Mouse (Mus musculus) heart, embryonic 12.5 days (tissue): ENCODE measurements around the gene Atp6v1a. TPM values are rescaled to one million over a fixed set of nuclear protein-coding genes. Genes with fewer than 3 reads are reported as not detected.
A peak's percentile ranks its signal among the peaks of the same experiment; 100 is the strongest.

Experiments
- ATAC-seq: fragments of 200-750 bp; cut with Nextera tagmentation; 2 replicates; pipeline ENCODE4 v1.8.0; 2017; ENCODE audit warnings: moderate TSS enrichment, moderate library complexity; ENCODE audit not compliant: insufficient number of reproducible peaks, low FRiP score
- H3K27ac ChIP-seq: fragments of 300-500 bp; sonication (generic); 2 replicates; pipeline ENCODE4 v1.5.1; 2016; ENCODE audit warnings: mild to moderate bottlenecking, moderate library complexity; ENCODE audit not compliant: poor library complexity, severe bottlenecking
- H3K27me3 ChIP-seq: fragments of 300-500 bp; sonication (generic); replicated peaks from 2 replicates; pipeline ENCODE4 v1.6.1; 2016; ENCODE audit warnings: mild to moderate bottlenecking, moderate library complexity
- H3K36me3 ChIP-seq: fragments of 300-500 bp; sonication (generic); 2 replicates; pipeline ENCODE4 v1.6.1; 2016; ENCODE audit warnings: mild to moderate bottlenecking, moderate library complexity
- H3K4me1 ChIP-seq: fragments of 300-500 bp; sonication (generic); replicated peaks from 2 replicates; pipeline ENCODE4 v1.6.1; 2016; ENCODE audit warnings: mild to moderate bottlenecking
- H3K4me2 ChIP-seq: fragments of 300-500 bp; sonication (generic); 2 replicates; pipeline ENCODE4 v1.6.1; 2016; ENCODE audit warnings: mild to moderate bottlenecking, moderate library complexity
- H3K4me3 ChIP-seq: fragments of 300-500 bp; sonication (generic); 2 replicates; pipeline ENCODE4 v1.5.1; 2016; ENCODE audit warnings: mild to moderate bottlenecking
- H3K9ac ChIP-seq: fragments of 300-500 bp; sonication (generic); 2 replicates; pipeline ENCODE4 v1.6.1; 2016; ENCODE audit warnings: mild to moderate bottlenecking, moderate library complexity
- H3K9me3 ChIP-seq: fragments of 300-500 bp; sonication (generic); replicated peaks from 2 replicates; pipeline ENCODE4 v1.6.1; 2016; ENCODE audit warnings: mild to moderate bottlenecking, moderate library complexity
- WGBS: fragments of 180-500 bp; shearing (Covaris S2); methylation state at CpG from one replicate; pipeline ENCODE4 v1.1.7; 2016; 5-methylcytosine and 5-hydroxymethylcytosine counted together
- polyA plus RNA-seq: library from polyadenylated mRNA; unstranded; fragments of >200 nt; fragmentation: Nextera tagmentation; extraction: Ambion mirVana; gene quantifications from 2 replicates; pipeline ENCODE4 v1.2.1, GENCODE M21; 2016

Atp6v1a gene
- polyA plus RNA-seq, 1 experiment from 2014 or later = 38.3 TPM

GRCm38 (mm10) chr16:44119753-44120501 is 19.6 kb downstream of the Atp6v1a start:
- Histone ChIP-seq H3K9me3 (no peaks in the 10 kb centered on the region), H3K4me2 (no peak overlapping the region), H3K36me3 (peaks cover 7% of the 10 kb centered on the region), H3K9ac (no peak overlapping the region), H3K4me3 (no peak overlapping the region), H3K4me1 (0 out of 2 replicates have a peak, but pooled peaks cover 2% of the 10 kb centered on the region), H3K27me3 (no peaks in the 10 kb centered on the region), H3K27ac (no peak overlapping the region)
- WGBS = 84% methylated on average over 7 of the region's 7 CpGs
- no peak for ATAC-seq

- 77% methylated on average over 4 of the region's 4 CpGs for WGBS
- H3K27ac ChIP-seq = no peak overlapping the region
These were observed 30.5 kb downstream of the Atp6v1a start for GRCm38 (mm10) chr16:44109002-44109401.

GRCm38 (mm10) chr16:44105211-44105610 is 34.3 kb downstream of the Atp6v1a start:
- H3K9ac ChIP-seq = no peak overlapping the region
- ATAC-seq = no peak
- H3K27me3 ChIP-seq = no peaks in the 10 kb centered on the region
- H3K27ac ChIP-seq = no peak overlapping the region
- H3K9me3 ChIP-seq = no peaks in the 10 kb centered on the region
- no peaks in the 10 kb centered on the region for H3K4me1 ChIP-seq
- H3K4me3 ChIP-seq = no peak overlapping the region
- 89% methylated on average over 2 of the region's 2 CpGs for WGBS
- no peak overlapping the region for H3K4me2 ChIP-seq
- H3K36me3 ChIP-seq = peaks cover 70% of the 10 kb centered on the region

More at GRCm38 (mm10) chr16:44109002-44109401, 30.5 kb downstream of the Atp6v1a start:
- Histone ChIP-seq H3K36me3 (peaks cover 55% of the 10 kb centered on the region), H3K27me3 (no peaks in the 10 kb centered on the region), H3K4me2 (no peak overlapping the region), H3K9me3 (no peaks in the 10 kb centered on the region), H3K9ac (no peak overlapping the region), H3K4me3 (no peak overlapping the region), H3K4me1 (no peaks in the 10 kb centered on the region)
- no peak for ATAC-seq

- Histone ChIP-seq H3K4me2 (no peak overlapping the region), H3K4me1 (no peaks in the 10 kb centered on the region), H3K4me3 (no peak overlapping the region), H3K9ac (no peak overlapping the region), H3K27ac (no peak overlapping the region), H3K36me3 (peaks cover 71% of the 10 kb centered on the region), H3K27me3 (no peaks in the 10 kb centered on the region), H3K9me3 (no peaks in the 10 kb centered on the region)
- ATAC-seq = no peak
- 89% methylated on average over 18 of the region's 18 CpGs for WGBS
These were observed 35.4 kb downstream of the Atp6v1a start for GRCm38 (mm10) chr16:44103806-44104766.

- Histone ChIP-seq H3K27me3 (no peaks in the 10 kb centered on the region), H3K36me3 (peaks cover 71% of the 10 kb centered on the region), H3K27ac (no peak overlapping the region), H3K4me1 (no peaks in the 10 kb centered on the region), H3K9ac (no peak overlapping the region), H3K4me2 (no peak overlapping the region), H3K4me3 (no peak overlapping the region), H3K9me3 (no peaks in the 10 kb centered on the region)
- WGBS = 91% methylated on average over 2 of the region's 2 CpGs
- ATAC-seq = no peak
These were observed 36.6 kb downstream of the Atp6v1a start for GRCm38 (mm10) chr16:44102925-44103324.

GRCm38 (mm10) chr16:44101181-44101710 is 38.3 kb downstream of the Atp6v1a start:
- 93% methylated on average over 12 of the region's 12 CpGs for WGBS
- no peaks in the 10 kb centered on the region for H3K9me3 ChIP-seq
- H3K27ac ChIP-seq = no peak overlapping the region
- ATAC-seq = no peak
- no peak overlapping the region for H3K4me3 ChIP-seq
- H3K4me1 ChIP-seq = no peaks in the 10 kb centered on the region
- no peak overlapping the region for H3K4me2 ChIP-seq
- peaks cover 69% of the 10 kb centered on the region for H3K36me3 ChIP-seq
- no peaks in the 10 kb centered on the region for H3K27me3 ChIP-seq
- H3K9ac ChIP-seq = no peak overlapping the region

- WGBS = 88% methylated on average over 7 of the region's 7 CpGs
- no peak overlapping the region for H3K9ac ChIP-seq
- ATAC-seq = no peak
- no peak overlapping the region for H3K27ac ChIP-seq
- peaks cover 82% of the 10 kb centered on the region for H3K36me3 ChIP-seq
- no peak overlapping the region for H3K4me3 ChIP-seq
- no peaks in the 10 kb centered on the region for H3K27me3 ChIP-seq
- no peaks in the 10 kb centered on the region for H3K4me1 ChIP-seq
- no peaks in the 10 kb centered on the region for H3K9me3 ChIP-seq
- H3K4me2 ChIP-seq = no peak overlapping the region
These were observed 40.1 kb downstream of the Atp6v1a start for GRCm38 (mm10) chr16:44099377-44099776.

- H3K9me3 ChIP-seq = no peaks in the 10 kb centered on the region
- H3K27ac ChIP-seq = no peak overlapping the region
- H3K4me1 ChIP-seq = no peaks in the 10 kb centered on the region
- 65% methylated on average over 2 of the region's 2 CpGs for WGBS
- H3K27me3 ChIP-seq = no peaks in the 10 kb centered on the region
- peaks cover 64% of the 10 kb centered on the region for H3K36me3 ChIP-seq
- H3K9ac ChIP-seq = no peak overlapping the region
- no peak for ATAC-seq
- H3K4me2 ChIP-seq = no peak overlapping the region
- H3K4me3 ChIP-seq = no peak overlapping the region
These were observed 51.9 kb downstream of the Atp6v1a start for GRCm38 (mm10) chr16:44087650-44088049.

GRCm38 (mm10) chr16:44063025-44063894 is 76.2 kb downstream of the Atp6v1a start, which contains the start of gene Gramd1c:
Gramd1c (minus strand) TSS chr16:44063345.
- ATAC-seq = peak; percentile 86
- 7% methylated on average over 45 of the region's 45 CpGs for WGBS

GRCm38 (mm10) chr16:44061341-44061740 is 78.2 kb downstream of the Atp6v1a start:
- H3K4me1 ChIP-seq = no peaks in the 10 kb centered on the region
- ATAC-seq = no peak
- H3K27me3 ChIP-seq = no peaks in the 10 kb centered on the region
- H3K36me3 ChIP-seq = no peaks in the 10 kb centered on the region
- no peaks in the 10 kb centered on the region for H3K9me3 ChIP-seq
- no peak overlapping the region for H3K4me3 ChIP-seq
- no peak overlapping the region for H3K27ac ChIP-seq
- 82% methylated on average over 15 of the region's 15 CpGs for WGBS
- H3K4me2 ChIP-seq = no peak overlapping the region
- no peak overlapping the region for H3K9ac ChIP-seq

More at GRCm38 (mm10) chr16:44063025-44063894, 76.2 kb downstream of the Atp6v1a start, which contains the start of gene Gramd1c:
- H3K36me3 ChIP-seq = no peaks in the 10 kb centered on the region
- peak within 1 kb of the TSS; percentile 74 for H3K4me2 ChIP-seq
- no peaks in the 10 kb centered on the region for H3K9me3 ChIP-seq
- H3K4me1 ChIP-seq = no peaks in the 10 kb centered on the region
- peak within 1 kb of the TSS; percentile 76 for H3K9ac ChIP-seq
- H3K27me3 ChIP-seq = no peaks in the 10 kb centered on the region
- H3K27ac ChIP-seq = no peak within 1 kb of the TSS
- peak within 1 kb of the TSS; percentile 68 for H3K4me3 ChIP-seq
